Mouse (Mus musculus): ENCODE data around the gene Slc15a5. TPM values are rescaled to one million over a fixed set of nuclear protein-coding genes. Genes with fewer than 3 reads are reported as not detected.
"Not testable (repeated sequence)": the region's sequence is repeated elsewhere in the genome, so short reads cannot be mapped to it uniquely, and the experiment has no call there.

The Slc15a5 gene
- polyA plus RNA-seq, 1 experiment from 2014 or later = not detected

- Histone ChIP-seq H3K9me3 (ENCODE audit: control insufficient read depth, low read length) (no peaks in the 10 kb centered on the region), H3K4me1 (ENCODE audit: control insufficient read depth, insufficient read depth, low read length) (peaks cover 3% of the 10 kb centered on the region; the same call in 1 of the 2 replicates), H3K27me3 (replicated peaks; ENCODE audit: control insufficient read depth, insufficient read depth, low read length) (no peaks in the 10 kb centered on the region), H3K4me2 (ENCODE audit: low read depth, low read length) (no peak overlapping the region), H3K36me3 (ENCODE audit: control insufficient read depth, insufficient read depth, low read length) (no peaks in the 10 kb centered on the region), H3K4me3 (ENCODE audit: low read length) (no peak overlapping the region), H3K9ac (ENCODE audit: low read depth, low read length) (no peak overlapping the region), H3K27ac (ENCODE audit: low read length) (no peak overlapping the region)
- WGBS = 55% methylated on average over 8 of the region's 8 CpGs
- 0 out of 2 replicates have a peak, but pooled peaks have one; percentile 35 for ATAC-seq
Observed at GRCm38 (mm10) chr6:138089084-138089483, 9.4 kb upstream of the Slc15a5 start.

GRCm38 (mm10) chr6:138086421-138086820 lies 6.7 kb upstream of the Slc15a5 start:
- not testable (repeated sequence) for H3K4me1 ChIP-seq (ENCODE audit: control insufficient read depth, insufficient read depth, low read length); H3K9ac ChIP-seq (ENCODE audit: low read depth, low read length); H3K4me2 ChIP-seq (ENCODE audit: low read depth, low read length); H3K36me3 ChIP-seq (ENCODE audit: control insufficient read depth, insufficient read depth, low read length); H3K4me3 ChIP-seq (ENCODE audit: low read length); H3K9me3 ChIP-seq (ENCODE audit: control insufficient read depth, low read length); ATAC-seq; H3K27ac ChIP-seq (ENCODE audit: low read length); H3K27me3 ChIP-seq (replicated peaks; ENCODE audit: control insufficient read depth, insufficient read depth, low read length)

- Histone ChIP-seq H3K27ac (ENCODE audit: low read length) (no peak overlapping the region), H3K4me3 (ENCODE audit: low read length) (no peak overlapping the region), H3K27me3 (replicated peaks; ENCODE audit: control insufficient read depth, insufficient read depth, low read length) (no peaks in the 10 kb centered on the region), H3K4me1 (ENCODE audit: control insufficient read depth, insufficient read depth, low read length) (no peaks in the 10 kb centered on the region; the same call in 1 of the 2 replicates), H3K9ac (ENCODE audit: low read depth, low read length) (no peak overlapping the region), H3K9me3 (ENCODE audit: control insufficient read depth, low read length) (no peaks in the 10 kb centered on the region), H3K36me3 (ENCODE audit: control insufficient read depth, insufficient read depth, low read length) (no peaks in the 10 kb centered on the region), H3K4me2 (ENCODE audit: low read depth, low read length) (no peak overlapping the region)
- 84% methylated on average over 6 of the region's 6 CpGs for WGBS
- ATAC-seq = peak; percentile 60
Observed at GRCm38 (mm10) chr6:138080778-138081549, 1.2 kb upstream of the Slc15a5 start.

- Histone ChIP-seq H3K4me3 (ENCODE audit: low read length) (no peak overlapping the region), H3K27ac (ENCODE audit: low read length) (no peak overlapping the region), H3K27me3 (replicated peaks; ENCODE audit: control insufficient read depth, insufficient read depth, low read length) (no peaks in the 10 kb centered on the region), H3K4me1 (ENCODE audit: control insufficient read depth, insufficient read depth, low read length) (no peaks in the 10 kb centered on the region; the same call in 1 of the 2 replicates), H3K4me2 (ENCODE audit: low read depth, low read length) (no peak overlapping the region), H3K9ac (ENCODE audit: low read depth, low read length) (no peak overlapping the region), H3K9me3 (ENCODE audit: control insufficient read depth, low read length) (no peaks in the 10 kb centered on the region), H3K36me3 (ENCODE audit: control insufficient read depth, insufficient read depth, low read length) (no peaks in the 10 kb centered on the region)
- peak; percentile 87 for ATAC-seq
- WGBS = 60% methylated on average over 5 of the region's 5 CpGs
Observed at GRCm38 (mm10) chr6:138077681-138078439, 1.9 kb downstream of the Slc15a5 start.

GRCm38 (mm10) chr6:138075723-138076122 lies 4.0 kb downstream of the Slc15a5 start:
- no peaks in the 10 kb centered on the region for H3K27me3 ChIP-seq (replicated peaks; ENCODE audit: control insufficient read depth, insufficient read depth, low read length)
- H3K4me1 ChIP-seq (ENCODE audit: control insufficient read depth, insufficient read depth, low read length) = no peaks in the 10 kb centered on the region
- H3K27ac ChIP-seq (ENCODE audit: low read length) = no peak overlapping the region
- H3K36me3 ChIP-seq (ENCODE audit: control insufficient read depth, insufficient read depth, low read length) = no peaks in the 10 kb centered on the region
- H3K9me3 ChIP-seq (ENCODE audit: control insufficient read depth, low read length) = no peaks in the 10 kb centered on the region
- H3K9ac ChIP-seq (ENCODE audit: low read depth, low read length) = no peak overlapping the region
- no peak overlapping the region for H3K4me3 ChIP-seq (ENCODE audit: low read length)
- WGBS = 100% methylated on average over 1 of the region's 1 CpGs
- H3K4me2 ChIP-seq (ENCODE audit: low read depth, low read length) = no peak overlapping the region
- ATAC-seq = no peak

- Histone ChIP-seq H3K27ac (ENCODE audit: low read length) (no peak overlapping the region), H3K4me1 (ENCODE audit: control insufficient read depth, insufficient read depth, low read length) (no peaks in the 10 kb centered on the region), H3K4me2 (ENCODE audit: low read depth, low read length) (no peak overlapping the region), H3K4me3 (ENCODE audit: low read length) (no peak overlapping the region), H3K9ac (ENCODE audit: low read depth, low read length) (no peak overlapping the region), H3K27me3 (replicated peaks; ENCODE audit: control insufficient read depth, insufficient read depth, low read length) (no peaks in the 10 kb centered on the region), H3K9me3 (ENCODE audit: control insufficient read depth, low read length) (no peaks in the 10 kb centered on the region), H3K36me3 (ENCODE audit: control insufficient read depth, insufficient read depth, low read length) (no peaks in the 10 kb centered on the region)
- 70% methylated on average over 2 of the region's 2 CpGs for WGBS
- ATAC-seq = no peak
Observed at GRCm38 (mm10) chr6:138073540-138073939, 6.2 kb downstream of the Slc15a5 start.

GRCm38 (mm10) chr6:138072963-138073339 lies 6.8 kb downstream of the Slc15a5 start:
- Histone ChIP-seq H3K4me3 (ENCODE audit: low read length) (no peak overlapping the region), H3K27ac (ENCODE audit: low read length) (no peak overlapping the region), H3K4me1 (ENCODE audit: control insufficient read depth, insufficient read depth, low read length) (no peaks in the 10 kb centered on the region), H3K9ac (ENCODE audit: low read depth, low read length) (no peak overlapping the region), H3K36me3 (ENCODE audit: control insufficient read depth, insufficient read depth, low read length) (no peaks in the 10 kb centered on the region), H3K9me3 (ENCODE audit: control insufficient read depth, low read length) (no peaks in the 10 kb centered on the region), H3K4me2 (ENCODE audit: low read depth, low read length) (no peak overlapping the region), H3K27me3 (replicated peaks; ENCODE audit: control insufficient read depth, insufficient read depth, low read length) (no peaks in the 10 kb centered on the region)
- 80% methylated on average over 8 of the region's 8 CpGs for WGBS
- no peak for ATAC-seq

GRCm38 (mm10) chr6:138072110-138072962 lies 7.4 kb downstream of the Slc15a5 start:
- WGBS = 83% methylated on average over 5 of the region's 5 CpGs
- H3K27ac ChIP-seq (ENCODE audit: low read length) = no peak overlapping the region
- no peaks in the 10 kb centered on the region for H3K9me3 ChIP-seq (ENCODE audit: control insufficient read depth, low read length)
- no peak overlapping the region for H3K4me2 ChIP-seq (ENCODE audit: low read depth, low read length)
- H3K4me3 ChIP-seq (ENCODE audit: low read length) = no peak overlapping the region
- no peak for ATAC-seq
- no peaks in the 10 kb centered on the region for H3K36me3 ChIP-seq (ENCODE audit: control insufficient read depth, insufficient read depth, low read length)
- no peak overlapping the region for H3K9ac ChIP-seq (ENCODE audit: low read depth, low read length)
- no peaks in the 10 kb centered on the region for H3K27me3 ChIP-seq (replicated peaks; ENCODE audit: control insufficient read depth, insufficient read depth, low read length)
- no peaks in the 10 kb centered on the region for H3K4me1 ChIP-seq (ENCODE audit: control insufficient read depth, insufficient read depth, low read length)

GRCm38 (mm10) chr6:138071505-138072107 lies 8.1 kb downstream of the Slc15a5 start:
- 74% methylated on average over 4 of the region's 4 CpGs for WGBS
- Histone ChIP-seq H3K27me3 (replicated peaks; ENCODE audit: control insufficient read depth, insufficient read depth, low read length) (no peaks in the 10 kb centered on the region), H3K4me2 (ENCODE audit: low read depth, low read length) (no peak overlapping the region), H3K9me3 (ENCODE audit: control insufficient read depth, low read length) (no peaks in the 10 kb centered on the region), H3K4me3 (ENCODE audit: low read length) (no peak overlapping the region), H3K36me3 (ENCODE audit: control insufficient read depth, insufficient read depth, low read length) (no peaks in the 10 kb centered on the region), H3K9ac (ENCODE audit: low read depth, low read length) (no peak overlapping the region), H3K27ac (ENCODE audit: low read length) (no peak overlapping the region), H3K4me1 (ENCODE audit: control insufficient read depth, insufficient read depth, low read length) (no peaks in the 10 kb centered on the region)
- no peak for ATAC-seq

Measured in intestine, embryonic 16.5 days (tissue).